Mouse (Mus musculus): ENCODE data around the gene Acap3.
A peak's percentile ranks its signal among the peaks of the same experiment; 100 is the strongest.

Gene Acap3

GRCm38 (mm10) chr4:155932031-155932430, 40.4 kb downstream of the Acap3 start:
- DNase-seq (ENCODE audit: low read depth, low spot score) = peak; percentile 84

- DNase-seq (ENCODE audit: low read depth, low spot score) = peak; percentile 31
Measured at GRCm38 (mm10) chr4:155943049-155943452, 51.4 kb downstream of the Acap3 start.

GRCm38 (mm10) chr4:155943534-155944249, 52.1 kb downstream of the Acap3 start, which contains the start of gene Ube2j2:
Gene Ube2j2 (plus strand): TSS chr4:155943831.
- peak; percentile 98 for DNase-seq (ENCODE audit: low read depth, low spot score)

- no peak for DNase-seq (ENCODE audit: low read depth, low spot score)
Measured at GRCm38 (mm10) chr4:155944271-155944670, 52.6 kb downstream of the Acap3 start.

GRCm38 (mm10) chr4:155947094-155947493, 55.5 kb downstream of the Acap3 start:
- no peak for DNase-seq (ENCODE audit: low read depth, low spot score)

GRCm38 (mm10) chr4:155955491-155955890, 63.9 kb downstream of the Acap3 start:
- no peak for DNase-seq (ENCODE audit: low read depth, low spot score)
